Mouse (Mus musculus) myocyte (in vitro differentiated cells): ENCODE data around the gene Cpt1c. TPM values are rescaled to one million over a fixed set of nuclear protein-coding genes. Genes with fewer than 3 reads are reported as not detected.

Experiments
- H3K27me3 ChIP-seq: one replicate; pipeline ENCODE4 v1.6.1; 2011; ENCODE audit not compliant: control insufficient read depth, insufficient read depth, insufficient read length
- H3K36me3 ChIP-seq: one replicate; pipeline ENCODE4 v1.6.1; 2011; ENCODE audit not compliant: control insufficient read depth, insufficient read depth
- H3K4me2 ChIP-seq: one replicate; pipeline ENCODE4 v1.6.1; 2011; ENCODE audit warnings: low read depth, control low read depth
- H3K4me3 ChIP-seq: one replicate; pipeline ENCODE4 v1.5.1; 2011; ENCODE audit warnings: mild to moderate bottlenecking, control low read depth, moderate library complexity
- H3K79me2 ChIP-seq: one replicate; pipeline ENCODE4 v1.6.1; 2011; ENCODE audit not compliant: control insufficient read depth, insufficient read depth
- H3ac ChIP-seq: one replicate; pipeline ENCODE4 v1.6.1; 2011; ENCODE audit not compliant: control insufficient read depth, insufficient read length
- CEBPB ChIP-seq: IDR thresholded peaks from 2 replicates; pipeline ENCODE4 v1.6.1; 2011; ENCODE audit warnings: mild to moderate bottlenecking, moderate library complexity; ENCODE audit not compliant: poor library complexity, insufficient read depth, severe bottlenecking
- E2F4 ChIP-seq: IDR thresholded peaks from one replicate; pipeline ENCODE4 v1.6.1; 2011; ENCODE audit warnings: mild to moderate bottlenecking, control low read depth, moderate library complexity; ENCODE audit not compliant: insufficient read depth
- MAX ChIP-seq: IDR thresholded peaks from one replicate; pipeline ENCODE4 v1.6.1; 2011; ENCODE audit warnings: low read depth, mild to moderate bottlenecking, control low read depth
- MYOD1 ChIP-seq, 3 experiments: IDR thresholded peaks; one replicate each; pipeline ENCODE4 v1.6.1; 2011; ENCODE audit warnings: control low read depth in 2 of 3, low read depth in 2 of 3, mild to moderate bottlenecking in 2 of 3, moderate library complexity in 1 of 3; ENCODE audit not compliant: insufficient read length in 2 of 3, control insufficient read depth in 1 of 3
- MYOG ChIP-seq, 3 experiments: IDR thresholded peaks; one replicate each; pipeline ENCODE4 v1.6.1; 2011; ENCODE audit warnings: control low read depth in 2 of 3, low read depth in 2 of 3, mild to moderate bottlenecking in 2 of 3; ENCODE audit not compliant: insufficient read length in 2 of 3, control insufficient read depth in 1 of 3, insufficient read depth in 1 of 3
- POLR2A ChIP-seq: IDR thresholded peaks from one replicate; pipeline ENCODE4 v1.6.1; 2011; ENCODE audit warnings: low read depth, mild to moderate bottlenecking, control low read depth, moderate library complexity; ENCODE audit not compliant: insufficient read length
- POLR2AphosphoS2 ChIP-seq: IDR thresholded peaks from one replicate; pipeline ENCODE4 v1.6.1; 2011; ENCODE audit warnings: low read depth, control low read depth; ENCODE audit not compliant: insufficient read length
- REST ChIP-seq: IDR thresholded peaks from one replicate; pipeline ENCODE4 v1.6.1; 2011; ENCODE audit warnings: mild to moderate bottlenecking, control low read depth, moderate library complexity; ENCODE audit not compliant: insufficient read depth, insufficient read length
- SRF ChIP-seq: IDR thresholded peaks from one replicate; pipeline ENCODE4 v1.6.1; 2011; ENCODE audit warnings: low read depth; ENCODE audit not compliant: control insufficient read depth, insufficient read length
- TCF12 ChIP-seq: IDR thresholded peaks from one replicate; pipeline ENCODE4 v1.6.1; 2011; ENCODE audit warnings: mild to moderate bottlenecking, control low read depth; ENCODE audit not compliant: poor library complexity, insufficient read depth, severe bottlenecking
- TCF3 ChIP-seq: IDR thresholded peaks from one replicate; pipeline ENCODE4 v1.6.1; 2011; ENCODE audit warnings: low read depth, control low read depth; ENCODE audit not compliant: insufficient read length
- USF1 ChIP-seq: IDR thresholded peaks from one replicate; pipeline ENCODE4 v1.6.1; 2011; ENCODE audit warnings: low read depth, mild to moderate bottlenecking, control low read depth, moderate library complexity
- polyA plus RNA-seq: library from polyadenylated mRNA; unstranded; fragments of >200 nt; fragmentation: generic; extraction: Trizol; gene quantifications from one replicate; pipeline ENCODE4 v1.2.1, GENCODE M21; 2012; ENCODE audit warnings: missing spikeins

Cpt1c gene
- polyA plus RNA-seq, 1 experiment: 2.7 TPM

DNA sequence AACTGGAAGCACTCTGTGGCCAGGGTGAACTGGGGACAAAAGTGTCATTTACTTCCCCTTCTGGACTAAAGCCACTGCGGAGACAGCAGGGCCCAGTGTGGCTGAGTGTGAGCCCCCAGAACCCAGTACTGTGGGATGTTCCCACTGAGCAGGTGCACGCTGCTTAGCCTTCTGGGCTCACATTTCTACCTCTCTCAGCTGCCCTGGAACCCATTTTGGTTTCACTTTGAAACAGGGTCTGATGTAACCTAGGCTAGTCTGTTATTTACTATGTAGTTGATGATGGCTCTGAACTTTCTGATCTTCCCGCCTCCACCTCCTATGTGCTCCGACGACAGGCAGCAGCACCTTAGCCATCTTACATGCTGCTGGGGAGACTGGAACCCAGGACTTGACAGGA lies 11.8 kb downstream of the Cpt1c start:
- no peak overlapping the region for H3K4me2 ChIP-seq
- TF ChIP-seq E2F4 (no peak), MAX (no peak), TCF3 (no peak), POLR2AphosphoS2 (no peak), USF1 (no peak), TCF12 (no peak), SRF (no peak), POLR2A (no peak), CEBPB (no peak), MYOD1 (IDR thresholded peaks at IDR 0.05; ENCODE audit: control insufficient read depth in 1 of 3, insufficient read length in 2 of 3, low read depth in 2 of 3) (no peak), MYOG (IDR thresholded peaks at IDR 0.05; ENCODE audit: control insufficient read depth in 1 of 3, insufficient read depth in 1 of 3, insufficient read length in 2 of 3, low read depth in 2 of 3) (no peak)
- no peak overlapping the region for H3K4me3 ChIP-seq
- H3K36me3 ChIP-seq: no peaks in the 10 kb centered on the region
- H3K79me2 ChIP-seq: no peaks in the 10 kb centered on the region
- H3ac ChIP-seq: no peak overlapping the region
- no peaks in the 10 kb centered on the region for H3K27me3 ChIP-seq

DNA sequence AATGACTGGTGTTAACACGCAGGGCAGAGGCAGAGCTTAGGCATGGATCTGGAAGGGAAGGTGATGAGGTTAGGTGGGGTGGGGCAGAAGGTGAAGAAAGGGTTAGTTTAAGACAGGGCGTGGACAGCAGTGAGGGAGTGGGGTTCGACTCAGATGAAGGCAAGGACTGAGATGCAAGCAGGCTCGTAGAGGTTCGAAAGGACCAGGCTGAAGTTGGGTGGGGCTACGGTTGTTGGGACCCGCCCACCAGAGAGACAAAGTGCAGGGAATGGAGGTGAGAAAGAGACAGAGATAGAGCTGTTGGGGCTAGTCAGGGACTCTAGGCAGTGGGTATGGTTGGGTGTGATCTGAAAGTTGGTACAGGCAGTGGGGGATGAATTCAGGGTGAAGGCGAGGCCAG lies 12.3 kb downstream of the Cpt1c start:
- H3K4me2 ChIP-seq: no peak overlapping the region
- no peaks in the 10 kb centered on the region for H3K36me3 ChIP-seq
- H3K27me3 ChIP-seq: no peaks in the 10 kb centered on the region
- H3K4me3 ChIP-seq: no peak overlapping the region
- no peak overlapping the region for H3ac ChIP-seq
- TF ChIP-seq MYOG (IDR thresholded peaks at IDR 0.05; ENCODE audit: control insufficient read depth in 1 of 3, insufficient read depth in 1 of 3, insufficient read length in 2 of 3, low read depth in 2 of 3): no peak
- no peak for TF ChIP-seq SRF
- no peak for TF ChIP-seq POLR2A
- TF ChIP-seq E2F4: no peak
- no peak for TF ChIP-seq TCF12
- TF ChIP-seq USF1: no peak
- no peak for TF ChIP-seq POLR2AphosphoS2
- no peak for TF ChIP-seq TCF3
- no peak for TF ChIP-seq MYOD1 (IDR thresholded peaks at IDR 0.05; ENCODE audit: control insufficient read depth in 1 of 3, insufficient read length in 2 of 3, low read depth in 2 of 3)
- no peak for TF ChIP-seq MAX
- TF ChIP-seq REST: no peak
- TF ChIP-seq CEBPB: no peak
- H3K79me2 ChIP-seq: no peaks in the 10 kb centered on the region

DNA sequence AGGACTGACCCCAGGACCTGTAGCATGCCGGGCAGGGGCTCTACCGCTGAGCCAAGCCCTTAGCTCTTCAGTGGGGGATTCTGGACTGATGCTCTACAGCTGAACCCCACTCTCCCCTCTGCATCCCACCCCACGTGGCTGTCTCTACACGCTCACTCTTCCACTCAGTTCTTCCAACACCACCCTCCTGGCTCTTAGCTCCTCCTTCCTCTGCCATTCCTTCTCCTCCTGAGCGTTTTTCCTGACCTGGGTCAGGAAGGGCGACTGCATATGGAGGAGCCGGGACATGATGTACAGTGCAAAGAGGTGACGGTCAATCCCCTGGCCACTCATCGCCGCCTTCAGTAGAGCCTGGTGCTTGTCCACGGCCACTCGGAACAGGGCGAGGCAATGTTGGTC lies 14.1 kb downstream of the Cpt1c start:
- Histone ChIP-seq H3K4me2 (no peak overlapping the region), H3K36me3 (no peaks in the 10 kb centered on the region)

DNA sequence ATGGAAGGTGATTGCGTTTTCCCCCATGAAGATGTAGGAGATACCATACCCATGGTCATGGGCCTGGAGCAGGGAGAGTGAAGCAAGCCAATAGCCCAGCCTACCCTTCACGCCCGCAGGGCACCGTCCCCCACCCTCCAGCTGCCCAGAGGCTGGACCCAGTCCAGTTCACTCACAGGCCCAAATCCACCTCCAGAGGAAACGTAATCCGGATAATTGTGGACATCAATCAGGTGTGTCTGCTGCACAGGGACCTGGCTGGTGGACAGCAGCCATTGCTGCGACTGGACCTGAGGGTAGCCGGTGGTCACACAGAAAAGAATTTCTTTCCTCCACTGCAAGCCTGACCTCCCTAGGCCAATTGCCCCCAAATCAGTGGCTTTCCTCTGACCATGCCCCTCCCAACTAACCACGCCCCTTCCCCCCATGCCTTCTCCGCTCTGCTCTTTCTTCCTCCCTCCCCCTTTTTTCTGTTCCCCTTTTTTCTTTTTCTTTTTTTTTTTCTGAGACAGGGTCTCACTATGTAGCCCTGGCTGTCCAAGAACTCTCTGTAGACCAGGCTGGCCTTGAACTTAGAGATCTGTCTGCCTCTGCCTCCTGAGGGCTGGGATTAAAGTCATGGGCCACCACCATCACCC lies 14.7 kb downstream of the Cpt1c start:
- no peaks in the 10 kb centered on the region for H3K36me3 ChIP-seq
- no peak overlapping the region for H3K4me3 ChIP-seq
- no peaks in the 10 kb centered on the region for H3K27me3 ChIP-seq
- no peak overlapping the region for H3K4me2 ChIP-seq
- no peaks in the 10 kb centered on the region for H3K79me2 ChIP-seq
- TF ChIP-seq MYOG (IDR thresholded peaks at IDR 0.05; ENCODE audit: control insufficient read depth in 1 of 3, insufficient read depth in 1 of 3, insufficient read length in 2 of 3, low read depth in 2 of 3): no peak
- no peak for TF ChIP-seq USF1
- TF ChIP-seq E2F4: no peak
- no peak for TF ChIP-seq CEBPB
- TF ChIP-seq MYOD1 (IDR thresholded peaks at IDR 0.05; ENCODE audit: control insufficient read depth in 1 of 3, insufficient read length in 2 of 3, low read depth in 2 of 3): no peak
- no peak for TF ChIP-seq TCF3
- TF ChIP-seq TCF12: no peak
- no peak for TF ChIP-seq MAX
- no peak for TF ChIP-seq REST
- no peak for TF ChIP-seq POLR2A
- TF ChIP-seq POLR2AphosphoS2: no peak
- TF ChIP-seq SRF: no peak
- H3ac ChIP-seq: no peak overlapping the region

More for the DNA sequence above, 14.1 kb downstream of the Cpt1c start:
- no peaks in the 10 kb centered on the region for H3K27me3 ChIP-seq
- H3K79me2 ChIP-seq: no peaks in the 10 kb centered on the region
- H3ac ChIP-seq: no peak overlapping the region
- no peak overlapping the region for H3K4me3 ChIP-seq
- TF ChIP-seq TCF12: no peak
- TF ChIP-seq POLR2A: no peak

DNA sequence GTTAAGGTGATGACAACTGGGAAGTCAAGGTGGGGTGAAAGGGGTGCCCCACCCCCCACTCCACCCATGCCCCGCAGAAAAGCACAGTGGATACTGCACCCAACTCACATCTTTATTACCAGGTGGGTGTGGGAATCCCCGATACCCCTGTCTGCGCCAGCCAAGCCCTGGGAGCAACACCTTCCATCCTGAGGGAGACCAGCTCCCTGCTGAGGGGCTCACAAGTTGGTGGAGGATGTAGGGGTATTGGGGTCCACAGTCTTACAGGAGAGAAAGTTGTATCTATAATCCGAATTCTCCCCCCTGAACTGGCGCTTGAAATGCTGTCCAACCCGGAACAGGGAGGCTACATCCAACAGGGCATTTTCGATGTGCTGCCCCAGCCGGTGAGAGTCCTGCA lies 15.4 kb downstream of the Cpt1c start:
- Histone ChIP-seq H3K79me2 (no peaks in the 10 kb centered on the region), H3K36me3 (no peaks in the 10 kb centered on the region), H3K4me3 (no peak overlapping the region), H3ac (no peak overlapping the region), H3K4me2 (no peak overlapping the region), H3K27me3 (no peaks in the 10 kb centered on the region)
- TF ChIP-seq MYOD1 (IDR thresholded peaks at IDR 0.05; ENCODE audit: control insufficient read depth in 1 of 3, insufficient read length in 2 of 3, low read depth in 2 of 3) (no peak), CEBPB (no peak), SRF (no peak), MYOG (IDR thresholded peaks at IDR 0.05; ENCODE audit: control insufficient read depth in 1 of 3, insufficient read depth in 1 of 3, insufficient read length in 2 of 3, low read depth in 2 of 3) (no peak), POLR2A (no peak), POLR2AphosphoS2 (no peak), E2F4 (no peak), TCF3 (no peak), USF1 (no peak), REST (no peak)
